Mouse (Mus musculus) kidney, embryonic 16.5 days (tissue): ENCODE measurements around the gene F830045P16Rik. TPM values are rescaled to one million over a fixed set of nuclear protein-coding genes. Genes with fewer than 3 reads are reported as not detected.

Experiments
- ATAC-seq: fragments of 200-750 bp; cut with Nextera tagmentation; 2 replicates; pipeline ENCODE4 v1.8.0; 2017; ENCODE audit warnings: moderate TSS enrichment; ENCODE audit not compliant: low FRiP score, low TSS enrichment
- H3K27ac ChIP-seq: fragments of 300-500 bp; sonication (generic); 2 replicates; pipeline ENCODE4 v1.5.1; 2014; ENCODE audit warnings: low read length
- H3K27me3 ChIP-seq: fragments of 300-500 bp; sonication (generic); 2 replicates; pipeline ENCODE4 v1.6.1; 2014; ENCODE audit warnings: low read length, control low read depth, mixed read lengths; ENCODE audit not compliant: insufficient read depth
- H3K36me3 ChIP-seq: fragments of 300-500 bp; sonication (generic); 2 replicates; pipeline ENCODE4 v1.6.1; 2014; ENCODE audit warnings: low read length, control low read depth, mixed read lengths; ENCODE audit not compliant: insufficient read depth
- H3K4me1 ChIP-seq: fragments of 300-500 bp; sonication (generic); 2 replicates; pipeline ENCODE4 v1.6.1; 2014; ENCODE audit warnings: low read length, control low read depth, mixed read lengths; ENCODE audit not compliant: insufficient read depth
- H3K4me2 ChIP-seq: fragments of 300-500 bp; sonication (generic); replicated peaks from 2 replicates; pipeline ENCODE4 v1.6.1; 2014; ENCODE audit warnings: low read depth, low read length
- H3K4me3 ChIP-seq: fragments of 300-500 bp; sonication (generic); 2 replicates; pipeline ENCODE4 v1.5.1; 2014; ENCODE audit warnings: mild to moderate bottlenecking, low read length
- H3K9ac ChIP-seq: fragments of 300-500 bp; sonication (generic); replicated peaks from 2 replicates; pipeline ENCODE4 v1.6.1; 2014; ENCODE audit warnings: low read length
- H3K9me3 ChIP-seq: fragments of 300-500 bp; sonication (generic); 2 replicates; pipeline ENCODE4 v1.6.1; 2016; ENCODE audit warnings: low read length, control low read depth
- WGBS: fragments of 180-500 bp; shearing (Covaris S2); extraction: QIAGEN DNeasy Blood & Tissue Kit; methylation state at CpG from one replicate; pipeline ENCODE4 v1.1.7; 2014; 5-methylcytosine and 5-hydroxymethylcytosine counted together
- polyA plus RNA-seq: library from polyadenylated mRNA; unstranded; fragments of >200 nt; fragmentation: Nextera tagmentation; extraction: Ambion mirVana; gene quantifications from 2 replicates; pipeline ENCODE4 v1.2.1, GENCODE M21; 2015

The F830045P16Rik gene
- not detected in 2 replicates for polyA plus RNA-seq

- H3K27ac ChIP-seq = no peak within 1 kb of the TSS
- ATAC-seq = no peak
- H3K4me1 ChIP-seq = peaks cover 20% of the 10 kb centered on the region
- no peak within 1 kb of the TSS for H3K9ac ChIP-seq
- no peaks in the 10 kb centered on the region for H3K36me3 ChIP-seq
- no peak within 1 kb of the TSS for H3K4me2 ChIP-seq
- H3K9me3 ChIP-seq = no peaks in the 10 kb centered on the region
- H3K4me3 ChIP-seq = no peak within 1 kb of the TSS
- H3K27me3 ChIP-seq = no peaks in the 10 kb centered on the region
- 63% methylated on average over 2 of the region's 2 CpGs for WGBS
Observed at GRCm38 (mm10) chr2:129536377-129536776, at the start of gene F830045P16Rik. TSS of gene F830045P16Rik (minus strand) at chr2:129536602.

DNA sequence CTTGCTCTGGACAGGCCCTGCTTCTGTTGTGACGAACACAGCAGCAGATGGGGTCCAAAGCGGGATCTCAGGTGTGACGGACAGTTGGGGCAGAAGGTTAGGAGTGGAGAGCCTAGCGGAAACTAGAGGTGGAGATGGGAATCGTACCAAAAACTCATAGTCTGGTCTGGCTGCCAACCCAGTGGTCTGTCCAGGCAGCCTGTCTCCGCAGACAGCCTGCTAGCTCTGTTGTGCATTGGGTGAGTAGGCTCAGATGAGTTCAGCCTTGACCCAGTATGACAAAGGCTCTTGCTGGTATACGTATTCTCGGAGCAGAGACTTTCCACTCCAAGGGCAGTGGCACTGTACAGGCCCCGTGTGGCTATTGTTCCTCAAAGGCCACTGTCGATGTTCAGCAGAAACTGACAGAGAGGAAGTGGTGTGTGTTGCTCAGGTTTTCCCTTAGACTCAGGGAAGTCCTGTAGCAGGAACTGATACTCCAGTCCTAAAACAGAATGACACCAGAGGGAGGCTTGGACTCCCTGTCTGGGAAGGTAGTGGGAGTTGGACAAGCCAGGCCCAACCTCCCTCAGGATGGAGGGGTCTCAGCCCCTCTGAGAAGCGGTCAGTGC, 49.6 kb upstream of the F830045P16Rik start:
- no peak overlapping the region for H3K9ac ChIP-seq
- H3K4me2 ChIP-seq = no peak overlapping the region
- no peaks in the 10 kb centered on the region for H3K36me3 ChIP-seq
- no peaks in the 10 kb centered on the region for H3K27me3 ChIP-seq
- H3K9me3 ChIP-seq = no peaks in the 10 kb centered on the region
- 76% methylated on average over 11 of the region's 11 CpGs for WGBS
- H3K27ac ChIP-seq = no peak overlapping the region
- peaks cover 16% of the 10 kb centered on the region for H3K4me1 ChIP-seq
- no peak overlapping the region for H3K4me3 ChIP-seq
- ATAC-seq = no peak

GRCm38 (mm10) chr2:129584905-129585304, 48.5 kb upstream of the F830045P16Rik start:
- Histone ChIP-seq H3K27ac (no peak overlapping the region), H3K27me3 (no peaks in the 10 kb centered on the region), H3K4me2 (no peak overlapping the region), H3K9me3 (no peaks in the 10 kb centered on the region), H3K9ac (no peak overlapping the region), H3K4me1 (peaks cover 12% of the 10 kb centered on the region; the same call in 1 of the 2 replicates), H3K36me3 (no peaks in the 10 kb centered on the region), H3K4me3 (no peak overlapping the region)
- 7% methylated on average over 1 of the region's 1 CpGs for WGBS
- no peak for ATAC-seq

DNA sequence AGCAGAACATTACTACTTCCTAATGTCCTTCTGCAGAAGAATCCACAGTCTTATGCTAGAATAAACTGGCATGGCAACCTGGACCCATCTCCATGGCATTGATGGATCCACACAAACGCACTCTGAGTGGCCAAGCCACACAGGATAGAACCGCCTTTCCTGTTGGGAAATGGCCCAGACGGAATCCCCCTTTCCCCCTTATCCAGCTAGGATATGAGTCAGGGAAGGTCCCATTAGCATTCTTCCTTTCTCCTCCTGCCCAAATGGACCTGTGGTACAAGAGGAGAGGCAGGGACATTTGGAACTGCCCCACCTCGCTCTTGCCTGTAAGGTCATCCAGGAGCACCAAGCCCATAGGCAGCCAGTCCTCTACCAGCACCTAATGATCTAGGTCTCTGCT, 45.9 kb upstream of the F830045P16Rik start:
- H3K36me3 ChIP-seq = no peaks in the 10 kb centered on the region
- H3K4me2 ChIP-seq = no peak overlapping the region
- H3K27ac ChIP-seq = no peak overlapping the region
- H3K9ac ChIP-seq = no peak overlapping the region
- 0 out of 2 replicates have a peak, but pooled peaks have one; percentile 29 for ATAC-seq
- no peaks in the 10 kb centered on the region for H3K4me1 ChIP-seq
- no peak overlapping the region for H3K4me3 ChIP-seq
- no peaks in the 10 kb centered on the region for H3K9me3 ChIP-seq
- no peaks in the 10 kb centered on the region for H3K27me3 ChIP-seq
- WGBS = 85% methylated on average over 4 of the region's 4 CpGs

- no peaks in the 10 kb centered on the region for H3K27me3 ChIP-seq
Observed at GRCm38 (mm10) chr2:129581826-129582225, 45.4 kb upstream of the F830045P16Rik start.

DNA sequence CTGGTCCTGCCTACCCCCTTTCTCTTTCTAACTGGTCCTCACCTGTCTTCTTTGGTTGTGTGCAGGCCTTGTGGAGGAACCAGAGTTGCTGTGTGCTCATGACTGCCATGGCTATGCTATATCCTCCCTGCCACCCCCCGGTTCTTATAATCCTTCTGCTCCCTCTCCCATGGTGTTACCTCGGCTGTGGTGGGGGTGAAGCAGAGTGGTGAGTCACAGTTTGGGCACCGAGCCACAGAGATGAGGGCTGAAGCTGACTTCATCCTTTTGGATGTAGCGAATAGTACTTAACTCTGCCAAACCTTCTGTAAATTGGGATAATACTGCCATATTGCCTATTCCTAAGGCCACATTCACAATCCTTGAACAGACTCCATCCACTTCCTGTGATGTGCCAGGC, 44.3 kb upstream of the F830045P16Rik start:
- no peak overlapping the region for H3K27ac ChIP-seq
- no peaks in the 10 kb centered on the region for H3K4me1 ChIP-seq
- no peaks in the 10 kb centered on the region for H3K27me3 ChIP-seq
- no peak overlapping the region for H3K9ac ChIP-seq
- H3K36me3 ChIP-seq = no peaks in the 10 kb centered on the region
- no peak overlapping the region for H3K4me2 ChIP-seq
- no peaks in the 10 kb centered on the region for H3K9me3 ChIP-seq
- no peak overlapping the region for H3K4me3 ChIP-seq
- no peak for ATAC-seq
- WGBS = 84% methylated on average over 4 of the region's 4 CpGs

More at GRCm38 (mm10) chr2:129581826-129582225, 45.4 kb upstream of the F830045P16Rik start:
- WGBS = 44% methylated on average over 3 of the region's 3 CpGs
- H3K4me3 ChIP-seq = no peak overlapping the region
- no peak overlapping the region for H3K4me2 ChIP-seq
- ATAC-seq = peak; percentile 25; the same call in 1 of the 2 replicates
- no peaks in the 10 kb centered on the region for H3K9me3 ChIP-seq
- H3K4me1 ChIP-seq = no peaks in the 10 kb centered on the region
- no peak overlapping the region for H3K27ac ChIP-seq
- H3K36me3 ChIP-seq = no peaks in the 10 kb centered on the region
- no peak overlapping the region for H3K9ac ChIP-seq

- Histone ChIP-seq H3K4me1 (peaks cover 11% of the 10 kb centered on the region), H3K9ac (no peak overlapping the region), H3K4me2 (no peak overlapping the region), H3K36me3 (no peaks in the 10 kb centered on the region), H3K27ac (no peak overlapping the region), H3K9me3 (no peaks in the 10 kb centered on the region), H3K4me3 (no peak overlapping the region), H3K27me3 (no peaks in the 10 kb centered on the region; the same call in 1 of the 2 replicates)
- 89% methylated on average over 8 of the region's 8 CpGs for WGBS
- ATAC-seq = no peak
Observed at GRCm38 (mm10) chr2:129576611-129577447, 40.4 kb upstream of the F830045P16Rik start.

- H3K9ac ChIP-seq = no peak overlapping the region
- H3K4me2 ChIP-seq = no peak overlapping the region
- H3K27ac ChIP-seq = no peak overlapping the region
- H3K27me3 ChIP-seq = no peaks in the 10 kb centered on the region; the same call in 1 of the 2 replicates
- ATAC-seq = no peak
- no peak overlapping the region for H3K4me3 ChIP-seq
- WGBS = 89% methylated on average over 4 of the region's 4 CpGs
- no peaks in the 10 kb centered on the region for H3K9me3 ChIP-seq
- peaks cover 11% of the 10 kb centered on the region for H3K4me1 ChIP-seq
- H3K36me3 ChIP-seq = no peaks in the 10 kb centered on the region
Observed at GRCm38 (mm10) chr2:129575113-129575512, 38.7 kb upstream of the F830045P16Rik start.

- no peaks in the 10 kb centered on the region for H3K9me3 ChIP-seq
- peak overlapping the region; percentile 44 for H3K4me2 ChIP-seq
- no peak overlapping the region for H3K27ac ChIP-seq
- peaks cover 11% of the 10 kb centered on the region for H3K4me1 ChIP-seq
- 12% methylated on average over 24 of the region's 24 CpGs for WGBS
- peak overlapping the region; percentile 24 for H3K4me3 ChIP-seq
- H3K27me3 ChIP-seq = no peaks in the 10 kb centered on the region; the same call in 1 of the 2 replicates
- H3K36me3 ChIP-seq = no peaks in the 10 kb centered on the region
- no peak overlapping the region for H3K9ac ChIP-seq
- 0 out of 2 replicates have a peak, but pooled peaks have one; percentile 51 for ATAC-seq
Observed at GRCm38 (mm10) chr2:129574395-129575046, 38.1 kb upstream of the F830045P16Rik start.
